Mouse (Mus musculus) right cerebral cortex, postnatal 36 days (tissue): ENCODE measurements around the gene Ifrd2.

ENCODE experiments used
- DNase-seq, 2 experiments: peaks; one replicate each; pipeline ENCODE4 v3.0.0; 2022; ENCODE audit warnings: low spot score in 2 of 2, mixed read lengths in 1 of 2

Gene Ifrd2

DNA sequence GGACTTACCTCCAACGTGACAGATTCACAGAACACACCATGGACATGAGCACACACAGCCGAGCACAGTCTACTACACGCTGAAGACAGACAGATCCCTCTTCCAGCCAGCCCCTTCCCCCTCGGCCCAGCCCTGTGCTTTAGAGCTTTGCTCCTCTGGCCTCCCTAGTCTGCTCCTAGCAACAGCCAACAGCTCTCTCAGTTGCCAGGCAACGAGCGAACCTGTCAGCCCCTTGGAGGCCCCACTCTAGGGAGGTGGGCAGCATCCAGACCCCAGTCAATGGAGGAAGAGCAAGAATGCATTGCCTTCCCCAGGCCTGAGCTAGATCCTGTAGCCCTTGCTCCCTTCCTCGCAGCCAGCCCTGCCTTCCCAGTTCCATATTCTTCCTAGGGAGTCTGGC, 49.6 kb downstream of the Ifrd2 start:
- DNase-seq: no peak

DNA sequence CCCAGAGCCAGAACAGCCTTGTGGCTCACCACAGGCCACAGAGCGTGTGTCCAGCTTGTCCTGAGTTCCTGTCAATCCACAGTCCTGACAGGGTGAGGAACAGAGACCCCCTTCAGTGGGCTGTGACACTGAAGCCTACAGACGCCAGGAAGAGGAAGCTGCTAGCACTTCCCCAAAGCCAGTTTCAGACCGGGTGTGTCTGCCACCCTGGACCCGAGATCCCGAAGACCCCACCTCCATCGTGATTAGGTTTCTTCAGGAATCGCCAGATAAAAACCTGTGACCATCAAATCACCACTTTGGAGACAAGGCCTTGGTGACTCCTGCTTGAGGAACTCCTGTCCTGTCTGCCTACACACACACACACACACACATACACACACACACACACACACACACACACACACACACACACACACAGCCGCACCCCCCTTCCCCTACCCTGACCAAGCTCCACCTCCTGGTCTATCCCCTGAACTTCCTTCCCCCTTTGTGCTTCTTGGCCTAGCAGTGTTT, 52.9 kb downstream of the Ifrd2 start:
- DNase-seq: no peak

DNA sequence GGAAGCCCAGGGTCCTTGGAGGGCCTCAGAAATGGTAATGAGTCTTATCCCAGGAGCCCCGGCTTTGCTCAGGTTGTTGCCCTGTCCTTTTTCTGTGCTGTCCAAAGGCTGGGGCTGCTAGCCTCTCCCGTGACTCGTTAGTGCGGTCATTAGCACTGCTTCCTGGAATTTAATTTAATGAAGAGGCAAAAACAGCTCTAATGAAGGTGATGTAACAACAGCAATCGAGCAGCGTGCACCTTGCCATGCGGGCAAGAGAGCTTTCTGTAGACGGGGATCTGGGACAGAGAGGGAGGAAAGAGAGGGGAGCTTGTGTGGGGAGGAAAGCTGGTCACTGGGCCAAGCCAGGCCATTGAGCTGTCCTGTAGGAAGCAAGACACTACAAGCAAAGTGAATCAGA, 54.2 kb downstream of the Ifrd2 start:
- no peak for DNase-seq
